Mouse (Mus musculus) spleen, embryonic (tissue): ENCODE data around the gene Gm2244.
"Not testable (repeated sequence)": the region's sequence is repeated elsewhere in the genome, so short reads cannot be mapped to it uniquely, and the experiment has no call there.

Experiments used
- CTCF ChIA-PET: fragments of 350-600 bp; sonication (Branson Sonifier 250); formaldehyde crosslinking; loops from one replicate; lab custom pipeline; 2022; lab: Charles Lee

Gene Gm2244

DNA sequence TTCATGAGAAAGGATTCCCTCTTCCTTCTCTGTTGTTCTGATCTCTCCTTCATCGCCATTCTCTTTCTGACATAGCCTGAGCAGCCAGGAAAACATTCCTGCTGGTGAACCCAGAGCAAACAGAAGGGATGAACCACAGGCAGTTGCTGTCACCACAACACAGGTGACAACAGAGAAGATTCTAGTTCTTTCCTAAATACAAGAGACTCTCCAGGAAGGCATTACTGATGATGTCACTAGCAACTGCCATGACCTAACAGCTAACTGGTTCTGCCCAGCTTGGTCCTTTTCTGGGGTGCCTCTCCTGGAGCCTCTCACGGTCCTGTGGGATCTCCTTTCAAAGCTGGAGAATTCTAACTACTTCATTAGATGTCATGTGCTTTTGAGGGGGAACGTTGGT is at the start of gene Gm2244:
Gene Gm2244 (minus strand): TSS at position 101 of the 400 bp plus-strand sequence.
- CTCF ChIA-PET = not testable (repeated sequence)

DNA sequence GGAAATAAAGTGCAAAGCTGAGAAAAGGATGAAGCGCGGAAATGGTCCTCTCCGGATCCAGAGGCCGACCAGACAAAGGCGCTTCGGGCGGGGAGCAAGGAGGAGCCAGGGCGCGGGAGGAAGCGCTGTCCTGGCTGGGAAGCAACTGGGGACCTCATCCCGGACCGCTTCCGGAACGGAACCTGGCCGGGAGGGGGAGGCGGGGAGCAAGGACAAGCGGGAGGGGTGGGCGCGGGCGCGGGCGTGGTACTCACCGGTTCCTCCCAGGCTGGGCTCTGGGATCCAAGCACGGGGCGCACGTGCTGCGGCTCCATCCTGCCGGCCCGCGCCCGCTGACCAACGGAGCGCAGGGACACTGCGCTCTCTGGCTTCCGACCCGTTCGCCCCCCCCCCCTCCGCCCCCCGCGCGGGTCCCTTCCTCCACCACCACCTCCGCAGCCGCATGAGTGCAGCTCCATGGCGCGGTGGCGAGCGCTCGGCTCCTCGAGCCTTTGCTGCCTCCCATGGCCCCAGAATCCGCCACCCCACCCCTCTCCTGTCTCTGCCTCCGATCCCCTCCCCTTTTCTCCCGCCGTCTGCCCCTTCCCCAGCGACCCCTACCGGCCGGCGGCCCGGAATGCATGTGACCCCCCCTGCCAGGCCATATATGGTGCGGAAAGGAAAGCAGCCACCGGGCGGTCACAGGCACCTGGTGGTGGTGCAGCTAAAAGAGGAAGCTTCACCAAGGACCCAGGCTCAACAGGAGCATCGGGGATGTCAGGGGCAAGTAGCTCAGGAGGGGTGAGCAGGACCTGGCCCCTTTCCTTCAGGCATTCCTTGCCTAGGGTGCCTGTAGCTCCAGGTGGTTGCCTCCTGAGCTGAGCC is 35.3 kb upstream of the Gm2244 start, which contains the start of gene Gm2237:
Gene Gm2237 (minus strand): TSS at position 332 of the 864 bp plus-strand sequence.
- CTCF ChIA-PET = interaction anchor here (0.6 kb wide), 1 partner anchor 1491 kb away, joined by 9 read pairs; no protein-coding TSS in a partner anchor
